Mouse (Mus musculus): ENCODE data around the gene Olfr20.
"Not testable (repeated sequence)": the region's sequence is repeated elsewhere in the genome, so short reads cannot be mapped to it uniquely, and the experiment has no call there.

Gene Olfr20

GRCm38 (mm10) chr11:73350483-73350882 lies at the start of gene Olfr20:
Olfr20 (plus strand) TSS chr11:73350783.
- in situ Hi-C loops (cut with MboI, MseI): no loop called here

GRCm38 (mm10) chr11:73303123-73303522 lies 47.5 kb upstream of the Olfr20 start:
- in situ Hi-C loops (cut with MboI, MseI): no loop called here

GRCm38 (mm10) chr11:73315961-73316360 lies 34.6 kb upstream of the Olfr20 start:
- in situ Hi-C loops (cut with MboI, MseI): no loop called here

GRCm38 (mm10) chr11:73318581-73318980 lies 32.0 kb upstream of the Olfr20 start:
- in situ Hi-C loops (cut with MboI, MseI): not testable (repeated sequence)

- in situ Hi-C loops (cut with MboI, MseI): not testable (repeated sequence)
Observed at GRCm38 (mm10) chr11:73321064-73321463, 29.5 kb upstream of the Olfr20 start.

GRCm38 (mm10) chr11:73323906-73324830 lies 26.4 kb upstream of the Olfr20 start:
- in situ Hi-C loops (cut with MboI, MseI): no loop called here

- in situ Hi-C loops (cut with MboI, MseI): no loop called here
Observed at GRCm38 (mm10) chr11:73326485-73326886, 24.1 kb upstream of the Olfr20 start.

- in situ Hi-C loops (cut with MboI, MseI): no loop called here
Observed at GRCm38 (mm10) chr11:73327361-73327760, 23.2 kb upstream of the Olfr20 start.

- in situ Hi-C loops (cut with MboI, MseI): no loop called here
Observed at GRCm38 (mm10) chr11:73329442-73329841, 21.1 kb upstream of the Olfr20 start, which contains the start of the genes Aspa, Gm49340 and Spata22. Aspa (minus strand) TSS chr11:73329596. Gm49340 (plus strand) TSS chr11:73329741. Spata22 (plus strand) TSS chr11:73329741.

GRCm38 (mm10) chr11:73333357-73333756 lies 17.2 kb upstream of the Olfr20 start:
- in situ Hi-C loops (cut with MboI, MseI): no loop called here

GRCm38 (mm10) chr11:73336919-73337318 lies 13.7 kb upstream of the Olfr20 start:
- in situ Hi-C loops (cut with MboI, MseI): no loop called here

- in situ Hi-C loops (cut with MboI, MseI): no loop called here
Observed at GRCm38 (mm10) chr11:73370946-73371345, 20.4 kb downstream of the Olfr20 start, which contains the start of gene Olfr376. Olfr376 (plus strand) TSS chr11:73371246.

GRCm38 (mm10) chr11:73395374-73395773 lies 44.8 kb downstream of the Olfr20 start:
- in situ Hi-C loops (cut with MboI, MseI): no loop called here

- in situ Hi-C loops (cut with MboI, MseI): no loop called here
Observed at GRCm38 (mm10) chr11:73399514-73399913, 48.9 kb downstream of the Olfr20 start, which contains the start of gene Olfr1. Olfr1 (minus strand) TSS chr11:73399614.
